Comparison of ENCODE assay signal across 10 mouse cellular contexts in the genomic region with DNA sequence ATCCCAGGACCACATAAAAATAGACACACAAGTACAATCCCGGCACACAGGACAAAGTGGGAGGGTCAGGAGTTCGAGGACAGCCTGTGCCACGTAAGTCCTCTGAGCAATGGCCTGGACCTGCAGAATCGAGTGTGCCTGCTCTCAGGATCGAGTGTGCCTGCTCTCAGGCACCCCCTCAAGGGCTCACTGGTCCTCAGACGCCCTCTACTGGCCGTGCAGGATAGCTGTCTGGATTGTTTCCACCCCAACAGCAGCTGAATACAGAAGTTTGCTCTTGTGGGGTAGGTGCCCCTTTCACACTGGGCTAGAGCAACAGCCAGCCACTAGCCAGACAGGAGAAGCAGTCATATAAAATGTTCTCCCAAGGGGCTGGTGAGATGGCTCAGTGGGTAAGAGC. TPM values are rescaled to one million over a fixed set of nuclear protein-coding genes. Genes with fewer than 3 reads are reported as not detected.
DNase-seq lines count a peak whose midpoint lies in the region; ATAC-seq and TF ChIP-seq lines count a peak whose summit lies in the region.
"Had no signal": no experiment of that assay in that cellular context is flagged by ENCODE, and none has a peak within 500 bp of the region (broad histone marks: within the 10 kb centered on the region; RNA-seq: fewer than 3 reads in every experiment).

No protein-coding gene starts in this region.

- H3K4me2 ChIP-seq in forebrain, postnatal 0 days (ENCODE audit: low read depth), result no peak overlapping the region
- no peak overlapping the region for H3K4me2 ChIP-seq in forebrain, embryonic 15.5 days (replicated peaks)
- no peak overlapping the region for H3K4me2 ChIP-seq in embryonic facial prominence, embryonic 12.5 days (replicated peaks)
- H3K4me2 ChIP-seq: limb, embryonic 13.5 days; neural tube, embryonic 13.5 days had no signal

- no peak overlapping the region for H3K27ac ChIP-seq in forebrain, postnatal 0 days (ENCODE audit: low read depth, low read length)
- H3K27ac ChIP-seq in forebrain, embryonic 15.5 days (replicated peaks), result no peak overlapping the region
- H3K27ac ChIP-seq in embryonic facial prominence, embryonic 12.5 days, result no peak overlapping the region
- H3K27ac ChIP-seq in forebrain, embryonic 10.5 days, result no peak overlapping the region
- H3K27ac ChIP-seq: limb, embryonic 13.5 days; neural tube, embryonic 13.5 days had no signal

- no peak for ATAC-seq in forebrain, postnatal 0 days
- no peak for ATAC-seq in forebrain, embryonic 15.5 days (replicated peaks)
- ATAC-seq in embryonic facial prominence, embryonic 12.5 days (ENCODE audit: insufficient number of reproducible peaks, insufficient read depth, low FRiP score, low TSS enrichment), result 0 out of 2 replicates have a peak, but pooled peaks have one; percentile 11

- H3K36me3 ChIP-seq in forebrain, postnatal 0 days (ENCODE audit: insufficient read depth), result peaks cover 72% of the 10 kb centered on the region
- H3K36me3 ChIP-seq in forebrain, embryonic 15.5 days, result peaks cover 61% of the 10 kb centered on the region
- peaks cover 44% of the 10 kb centered on the region for H3K36me3 ChIP-seq in embryonic facial prominence, embryonic 12.5 days
- 0 out of 2 replicates have a peak, but pooled peaks cover 5% of the 10 kb centered on the region for H3K36me3 ChIP-seq in forebrain, embryonic 10.5 days (replicated peaks)

- no peaks in the 10 kb centered on the region for H3K4me1 ChIP-seq in forebrain, postnatal 0 days (ENCODE audit: insufficient read depth)
- no peaks in the 10 kb centered on the region for H3K4me1 ChIP-seq in forebrain, embryonic 15.5 days
- peaks cover 5% of the 10 kb centered on the region; the same call in 1 of the 2 replicates for H3K4me1 ChIP-seq in embryonic facial prominence, embryonic 12.5 days
- peaks cover 21% of the 10 kb centered on the region for H3K4me1 ChIP-seq in forebrain, embryonic 10.5 days

- no peak for DNase-seq in forebrain, postnatal 0 days
- DNase-seq in ovary, postnatal 36 days (ENCODE audit: low spot score), result peak; percentile 33
- DNase-seq in ovary, adult 18-20 months (ENCODE audit: low spot score), result no peak
- peak; percentile 23 for DNase-seq in thymus, postnatal 25 days
- no peak for DNase-seq in right cerebral cortex, postnatal 14 days
- DNase-seq in forebrain, embryonic 10.5 days (ENCODE audit: extremely low spot score, low spot score), result no peak

- H3K27me3 ChIP-seq in forebrain, postnatal 0 days (ENCODE audit: insufficient read depth, low read length), result no peaks in the 10 kb centered on the region
- no peaks in the 10 kb centered on the region for H3K27me3 ChIP-seq in forebrain, embryonic 15.5 days
- H3K27me3 ChIP-seq in embryonic facial prominence, embryonic 12.5 days, result no peaks in the 10 kb centered on the region
- no peaks in the 10 kb centered on the region for H3K27me3 ChIP-seq in forebrain, embryonic 10.5 days (ENCODE audit: poor library complexity, severe bottlenecking)
- H3K27me3 ChIP-seq: limb, embryonic 13.5 days; neural tube, embryonic 13.5 days had no signal

- TF ChIP-seq CTCF in forebrain, postnatal 0 days (IDR thresholded peaks at IDR 0.05; ENCODE audit: low read depth), result peak; percentile 63

- no peaks in the 10 kb centered on the region for H3K9me3 ChIP-seq in forebrain, postnatal 0 days (ENCODE audit: low read length)
- H3K9me3 ChIP-seq in forebrain, embryonic 15.5 days, result no peaks in the 10 kb centered on the region
- H3K9me3 ChIP-seq in embryonic facial prominence, embryonic 12.5 days, result no peaks in the 10 kb centered on the region
- H3K9me3 ChIP-seq in forebrain, embryonic 10.5 days, result no peaks in the 10 kb centered on the region
- H3K9me3 ChIP-seq: limb, embryonic 13.5 days; neural tube, embryonic 13.5 days had no signal

- no peak overlapping the region for H3K9ac ChIP-seq in forebrain, postnatal 0 days
- H3K9ac ChIP-seq in forebrain, embryonic 15.5 days (replicated peaks), result no peak overlapping the region
- no peak overlapping the region for H3K9ac ChIP-seq in embryonic facial prominence, embryonic 12.5 days
- H3K9ac ChIP-seq: limb, embryonic 13.5 days; neural tube, embryonic 13.5 days had no signal

- H3K4me3 ChIP-seq in forebrain, postnatal 0 days (ENCODE audit: low read depth, low read length), result no peak overlapping the region
- no peak overlapping the region for H3K4me3 ChIP-seq in forebrain, embryonic 15.5 days
- H3K4me3 ChIP-seq in embryonic facial prominence, embryonic 12.5 days, result no peak overlapping the region
- no peak overlapping the region for H3K4me3 ChIP-seq in forebrain, embryonic 10.5 days
- H3K4me3 ChIP-seq: limb, embryonic 13.5 days; neural tube, embryonic 13.5 days had no signal

- WGBS in forebrain, postnatal 0 days, result 49% methylated on average over 7 of the region's 7 CpGs
- 50% methylated on average over 7 of the region's 7 CpGs for WGBS in forebrain, embryonic 15.5 days
- 50% methylated on average over 7 of the region's 7 CpGs for WGBS in embryonic facial prominence, embryonic 12.5 days
- WGBS in forebrain, embryonic 10.5 days, result 46% methylated on average over 7 of the region's 7 CpGs

RNA-seq across cellular contexts. Expression of gene Nfatc2, which starts 50.3 kb away (rescaled TPM):
- total RNA-seq in forebrain, postnatal 0 days (2014; rRNA removed), result 2.1 and 3.1 TPM in 2 replicates
- 2.0 and 3.2 TPM in 2 replicates for polyA plus RNA-seq in forebrain, postnatal 0 days (2015; fragmentation: Nextera tagmentation; extraction: Ambion mirVana)
- 1.9 TPM in 2 replicates for polyA plus RNA-seq in forebrain, embryonic 15.5 days (2015; fragmentation: Nextera tagmentation; extraction: Ambion mirVana)
- polyA plus RNA-seq in embryonic facial prominence, embryonic 12.5 days (2016; fragmentation: Nextera tagmentation; extraction: Ambion mirVana), result 4.6 and 5.1 TPM in 2 replicates
- polyA plus RNA-seq in forebrain, embryonic 10.5 days (2016; fragmentation: Nextera tagmentation; extraction: Ambion mirVana), result 0.36 and 0.53 TPM in 2 replicates

Comparison
In these comparisons a context has a peak if more than half of its experiments do, and no peak if none do; other contexts are left out.
1. DNase-seq: peak in ovary, postnatal 36 days (single experiment) and thymus, postnatal 25 days (single experiment); none in forebrain, postnatal 0 days (single experiment), ovary, adult 18-20 months (single experiment), right cerebral cortex, postnatal 14 days (single experiment) and forebrain, embryonic 10.5 days (single experiment).